Mouse (Mus musculus) testis, adult 2 months (tissue): ENCODE data around the gene Gm10643. TPM values are rescaled to one million over a fixed set of nuclear protein-coding genes. Genes with fewer than 3 reads are reported as not detected.

Source experiments
- H3K27ac ChIP-seq: fragments of 200-500 bp; 2 replicates; pipeline ENCODE4 v1.5.1; 2012; ENCODE audit warnings: low read depth, low read length; ENCODE audit not compliant: control insufficient read depth, insufficient read depth
- H3K27me3 ChIP-seq: fragments of 200-500 bp; 2 replicates; pipeline ENCODE4 v1.6.1; 2012; ENCODE audit warnings: mild to moderate bottlenecking, low read length, moderate library complexity; ENCODE audit not compliant: control insufficient read depth, insufficient read depth
- H3K36me3 ChIP-seq: fragments of 200-500 bp; 2 replicates; pipeline ENCODE4 v1.6.1; 2012; ENCODE audit warnings: mild to moderate bottlenecking, low read length; ENCODE audit not compliant: control insufficient read depth, insufficient read depth
- H3K4me1 ChIP-seq: fragments of 200-500 bp; 2 replicates; pipeline ENCODE4 v1.6.1; 2012; ENCODE audit warnings: low read length; ENCODE audit not compliant: control insufficient read depth, insufficient read depth
- H3K4me3 ChIP-seq: fragments of 200-500 bp; 2 replicates; pipeline ENCODE4 v1.5.1; 2012; ENCODE audit warnings: low read depth, mild to moderate bottlenecking, low read length, moderate library complexity, mixed read lengths; ENCODE audit not compliant: control insufficient read depth
- CTCF ChIP-seq: fragments of 200-500 bp; IDR thresholded peaks from 2 replicates; pipeline ENCODE4 v1.5.1; 2012; ENCODE audit warnings: low read depth, mild to moderate bottlenecking, inconsistent platforms, low read length, moderate library complexity; ENCODE audit not compliant: control insufficient read depth, insufficient read depth, insufficient replicate concordance
- POLR2A ChIP-seq: fragments of 200-500 bp; IDR thresholded peaks from 2 replicates; pipeline ENCODE4 v1.6.1; 2012; ENCODE audit warnings: low read depth, mild to moderate bottlenecking, inconsistent platforms, low read length, moderate library complexity; ENCODE audit not compliant: control insufficient read depth
- polyA plus RNA-seq: library from polyadenylated mRNA; depleted of rRNA; stranded (reverse); fragments of >200 nt; gene quantifications from 2 replicates; pipeline ENCODE4 v1.2.3, GENCODE M21; 2012

Gm10643 gene
- polyA plus RNA-seq, 1 experiment = 6.3 TPM

DNA sequence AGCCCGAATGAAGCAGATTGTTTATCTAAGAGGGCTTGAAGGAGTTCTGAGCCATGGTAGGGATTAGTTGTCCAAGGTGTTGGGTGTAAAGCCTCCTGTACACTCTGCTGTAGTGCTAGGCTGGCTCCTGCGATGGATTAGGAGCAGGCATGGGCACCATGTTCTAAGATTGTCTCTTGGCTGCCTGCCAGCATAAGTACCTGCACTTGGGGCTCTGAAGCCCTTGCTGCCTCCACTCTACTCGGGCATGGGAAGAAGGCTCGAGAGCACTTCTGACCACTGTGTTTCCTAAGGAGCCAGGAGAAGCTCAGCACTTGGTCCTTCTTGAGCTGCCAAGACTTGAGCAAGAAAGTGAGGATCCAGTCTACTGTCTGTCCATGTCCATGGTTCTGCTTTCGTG is 14.3 kb upstream of the Gm10643 start:
- no peak for TF ChIP-seq POLR2A
- TF ChIP-seq CTCF = no peak
- no peak overlapping the region for H3K4me3 ChIP-seq
- no peak overlapping the region for H3K27ac ChIP-seq
- H3K36me3 ChIP-seq = no peaks in the 10 kb centered on the region
- H3K27me3 ChIP-seq = no peaks in the 10 kb centered on the region
- H3K4me1 ChIP-seq = peaks cover 2% of the 10 kb centered on the region; the same call in 1 of the 2 replicates

DNA sequence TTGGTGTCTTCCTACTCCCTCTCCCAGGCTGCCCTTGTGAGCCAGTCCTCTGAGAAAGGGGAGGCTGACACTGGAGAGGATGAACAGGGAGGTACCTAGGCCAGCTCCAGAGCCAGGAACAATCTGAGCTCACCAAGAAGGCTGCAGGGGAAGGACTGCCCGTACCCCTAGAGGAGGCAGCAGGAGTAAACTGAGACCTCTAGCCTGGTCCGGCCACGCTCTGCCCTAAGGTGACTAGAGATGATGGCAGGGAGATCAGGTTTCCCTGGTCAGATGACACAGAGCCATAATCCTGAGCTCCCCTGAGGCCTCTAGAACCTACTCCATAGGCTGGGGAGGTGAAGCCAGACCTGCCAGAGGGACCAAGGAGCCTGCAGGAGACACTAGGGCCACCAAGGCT is 11.9 kb upstream of the Gm10643 start:
- Histone ChIP-seq H3K4me1 (peaks cover 7% of the 10 kb centered on the region), H3K36me3 (no peaks in the 10 kb centered on the region), H3K27ac (no peak overlapping the region), H3K4me3 (no peak overlapping the region), H3K27me3 (no peaks in the 10 kb centered on the region)
- TF ChIP-seq POLR2A (no peak), CTCF (no peak)

DNA sequence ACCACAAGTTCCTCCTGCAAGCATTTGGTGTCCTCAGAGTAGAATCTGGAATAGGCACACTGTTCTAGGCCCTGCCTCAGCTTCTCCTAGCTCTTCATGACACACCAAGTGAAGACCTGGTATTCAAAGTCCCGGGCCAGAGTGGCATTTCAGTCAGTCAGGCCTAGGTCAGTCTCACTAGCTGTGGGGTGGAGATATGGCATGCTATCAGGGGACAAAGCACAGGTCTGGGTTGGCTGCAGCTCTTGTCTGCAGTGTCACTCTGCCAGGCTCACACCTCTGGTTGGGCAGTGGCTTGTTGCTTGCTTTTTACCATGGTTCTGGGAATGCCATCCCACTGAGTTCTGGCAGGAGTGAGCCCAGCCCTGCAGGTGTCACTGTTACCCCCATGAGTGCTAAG is 11.5 kb upstream of the Gm10643 start:
- Histone ChIP-seq H3K36me3 (no peaks in the 10 kb centered on the region), H3K4me1 (peaks cover 11% of the 10 kb centered on the region), H3K27ac (no peak overlapping the region), H3K4me3 (no peak overlapping the region), H3K27me3 (no peaks in the 10 kb centered on the region)
- TF ChIP-seq CTCF = no peak
- no peak for TF ChIP-seq POLR2A

DNA sequence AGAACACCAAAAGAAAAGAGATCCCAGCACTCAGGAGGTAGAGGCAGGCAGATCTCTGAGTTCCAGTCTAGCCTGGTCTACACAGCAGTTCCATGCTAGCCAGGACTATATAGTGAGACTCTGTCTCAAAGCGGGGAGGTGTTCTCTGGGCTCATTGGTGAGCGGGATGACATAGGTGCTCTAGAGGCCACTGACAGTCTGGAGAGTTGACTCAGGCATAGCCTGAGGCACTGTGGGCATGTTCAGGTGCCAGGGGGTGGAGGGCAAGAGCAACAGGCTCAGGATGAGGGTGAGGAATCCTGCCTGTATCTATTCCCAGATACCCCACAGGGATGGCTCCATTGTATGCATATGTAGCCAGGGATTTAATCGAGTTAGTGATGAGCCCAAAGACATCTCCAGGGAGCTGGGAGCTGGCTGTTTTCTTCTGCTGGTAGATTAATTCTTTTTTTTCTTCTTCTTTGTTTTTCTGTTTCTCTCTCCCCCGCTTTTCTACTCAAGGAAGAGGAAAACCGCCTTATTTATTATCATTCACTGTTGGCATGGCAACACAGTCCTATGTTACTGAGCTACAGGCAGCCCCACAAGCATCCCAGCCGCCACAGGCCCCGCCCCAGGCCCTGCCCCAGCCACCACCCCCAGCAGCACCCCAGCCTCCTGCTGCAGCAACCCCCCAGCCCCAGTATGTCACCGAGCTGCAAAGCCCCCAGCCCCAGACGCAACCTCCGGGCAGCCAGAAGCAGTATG is 8.5 kb upstream of the Gm10643 start:
- H3K27me3 ChIP-seq = no peaks in the 10 kb centered on the region
- H3K36me3 ChIP-seq = no peaks in the 10 kb centered on the region
- no peak overlapping the region for H3K4me3 ChIP-seq
- H3K27ac ChIP-seq = no peak overlapping the region
- H3K4me1 ChIP-seq = peaks cover 28% of the 10 kb centered on the region
- TF ChIP-seq CTCF = no peak
- no peak for TF ChIP-seq POLR2A

DNA sequence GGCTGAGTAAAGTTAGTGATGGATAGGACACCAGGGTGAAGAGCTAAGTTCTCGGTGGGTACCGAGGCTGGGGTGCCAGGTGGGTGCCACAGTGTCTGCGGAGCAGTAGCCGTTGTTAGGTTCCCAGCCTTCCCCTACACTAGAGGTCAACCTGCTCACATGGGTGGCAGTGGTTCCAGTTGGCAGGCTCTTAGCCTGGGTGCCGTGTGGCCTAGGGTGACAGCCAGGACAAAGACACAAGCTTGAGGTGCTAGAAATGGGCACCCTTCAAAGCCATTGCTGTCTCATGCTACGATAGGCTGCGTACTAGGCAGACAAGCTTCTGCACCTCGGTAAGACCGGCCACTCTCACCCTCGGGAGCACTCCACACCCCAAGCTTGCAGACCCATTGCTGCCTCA is 7.4 kb upstream of the Gm10643 start:
- Histone ChIP-seq H3K27ac (no peak overlapping the region), H3K4me1 (peaks cover 33% of the 10 kb centered on the region), H3K36me3 (no peaks in the 10 kb centered on the region), H3K4me3 (no peak overlapping the region), H3K27me3 (no peaks in the 10 kb centered on the region)
- TF ChIP-seq POLR2A = no peak
- no peak for TF ChIP-seq CTCF

DNA sequence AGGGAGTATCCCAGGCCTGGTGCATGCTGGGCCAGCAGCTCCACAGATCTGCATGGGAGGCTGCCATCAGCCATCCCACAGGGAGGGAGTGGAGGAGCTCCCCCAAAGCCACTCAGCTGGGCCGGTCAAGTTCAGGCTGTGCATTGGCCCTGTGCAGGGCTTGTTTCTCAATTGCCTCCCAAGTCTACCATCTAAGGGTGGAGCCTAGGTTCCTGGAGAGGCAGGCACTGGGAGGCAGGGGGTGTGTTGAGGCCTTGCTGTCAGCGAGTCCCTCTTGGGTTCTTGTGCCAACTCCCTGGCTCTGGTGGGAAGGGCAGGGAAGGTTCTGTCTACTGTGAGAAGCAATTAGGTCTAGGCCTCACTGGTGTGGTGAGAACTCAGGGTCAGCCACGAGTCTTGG is 7.0 kb upstream of the Gm10643 start:
- Histone ChIP-seq H3K4me1 (peaks cover 33% of the 10 kb centered on the region), H3K27ac (no peak overlapping the region), H3K4me3 (no peak overlapping the region), H3K27me3 (no peaks in the 10 kb centered on the region), H3K36me3 (no peaks in the 10 kb centered on the region)
- TF ChIP-seq POLR2A (no peak), CTCF (no peak)

DNA sequence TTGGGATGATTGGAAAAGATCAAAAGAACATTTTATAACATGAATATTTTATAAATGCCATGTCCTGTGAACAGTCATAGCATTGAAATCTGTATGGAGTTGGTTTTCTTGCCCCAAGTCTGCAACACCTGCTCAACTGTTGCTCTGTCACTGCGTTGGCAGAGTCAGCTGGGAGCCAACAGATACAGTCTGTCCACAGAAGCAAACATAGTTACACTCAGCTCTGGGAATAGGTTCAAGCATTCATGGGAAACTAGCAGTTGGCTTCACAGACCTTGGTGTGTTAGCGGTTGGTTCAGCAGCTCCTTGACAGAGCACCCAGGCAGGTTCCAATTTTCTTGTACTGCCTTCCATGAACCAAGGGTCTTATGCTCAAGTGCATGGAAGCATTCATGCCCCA is 5.7 kb upstream of the Gm10643 start:
- Histone ChIP-seq H3K4me3 (no peak overlapping the region), H3K27me3 (no peaks in the 10 kb centered on the region), H3K27ac (no peak overlapping the region), H3K4me1 (peaks cover 33% of the 10 kb centered on the region), H3K36me3 (no peaks in the 10 kb centered on the region)
- TF ChIP-seq POLR2A = no peak
- TF ChIP-seq CTCF = no peak

DNA sequence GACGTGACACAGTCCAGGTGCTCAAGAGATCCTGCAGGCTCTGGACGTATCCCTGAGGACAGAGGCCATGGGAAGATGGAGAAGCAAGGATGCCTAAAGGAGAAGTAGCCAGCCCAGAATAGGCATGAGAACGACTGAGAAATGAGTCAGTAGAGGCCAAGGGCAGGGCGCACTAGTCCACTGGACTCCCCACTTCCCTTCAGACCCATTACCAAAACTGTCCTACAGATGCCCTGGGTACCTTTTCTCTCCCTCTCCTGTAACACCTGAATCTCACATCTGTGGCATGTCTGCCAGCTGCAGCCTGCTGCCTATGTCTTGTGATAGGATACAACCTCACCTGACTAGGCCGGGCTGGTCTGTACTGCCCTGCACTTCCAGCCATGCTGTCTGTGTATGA is 5.3 kb upstream of the Gm10643 start:
- TF ChIP-seq POLR2A = no peak
- TF ChIP-seq CTCF = no peak
- no peak overlapping the region; the same call in 1 of the 2 replicates for H3K27ac ChIP-seq
- peaks cover 33% of the 10 kb centered on the region for H3K4me1 ChIP-seq
- no peaks in the 10 kb centered on the region for H3K27me3 ChIP-seq
- H3K36me3 ChIP-seq = no peaks in the 10 kb centered on the region
- H3K4me3 ChIP-seq = peak overlapping the region; percentile 22; the same call in 1 of the 2 replicates
